Mouse (Mus musculus): ENCODE measurements around the gene Sema3d.

DNA sequence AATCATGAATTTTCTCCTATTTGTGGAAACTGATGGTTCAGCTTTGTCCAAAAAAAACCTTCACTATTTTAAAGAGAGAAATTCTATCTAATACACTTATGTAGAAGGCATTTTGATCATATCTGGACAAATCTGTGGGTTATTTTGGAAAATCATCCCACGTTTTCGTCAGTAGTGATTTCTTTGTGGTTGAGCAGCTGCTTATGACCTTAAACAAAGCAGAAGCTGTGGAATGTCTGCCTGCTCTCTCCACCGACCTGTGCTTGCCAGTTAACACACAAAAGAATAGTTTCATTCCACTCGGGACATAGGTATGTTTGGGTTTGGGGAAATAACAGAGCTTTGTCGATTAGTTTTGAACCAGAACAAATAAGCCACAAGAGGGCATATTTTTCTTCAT, 4.3 kb upstream of the Sema3d start:
- TF ChIP-seq CTCF (IDR thresholded peaks at IDR 0.05; ENCODE audit: insufficient read depth, low read length) (no peak), POLR2A (IDR thresholded peaks at IDR 0.05; ENCODE audit: borderline replicate concordance, extremely low read depth, low read depth, low read length) (no peak)

Measured in lung, adult 2 months (tissue).